Mouse (Mus musculus) hindbrain, embryonic 11.5 days (tissue): ENCODE measurements around the gene Kdm4d. TPM values are rescaled to one million over a fixed set of nuclear protein-coding genes. Genes with fewer than 3 reads are reported as not detected.
"Not testable (repeated sequence)": the region's sequence is repeated elsewhere in the genome, so short reads cannot be mapped to it uniquely, and the experiment has no call there.

Source experiments
- ATAC-seq: fragments of 200-750 bp; cut with Nextera tagmentation; 2 replicates; pipeline ENCODE4 v1.8.0; 2017; ENCODE audit warnings: mild to moderate bottlenecking, moderate TSS enrichment, moderate library complexity; ENCODE audit not compliant: low FRiP score
- DNase-seq: peaks from one replicate; pipeline ENCODE4 v3.0.0-alpha.2; 2015; ENCODE audit warnings: low spot score
- H3K27ac ChIP-seq: fragments of 300-500 bp; sonication (generic); 2 replicates; pipeline ENCODE4 v1.5.1; 2014; ENCODE audit warnings: mild to moderate bottlenecking, low read depth, low read length
- H3K27me3 ChIP-seq: fragments of 300-500 bp; sonication (generic); 2 replicates; pipeline ENCODE4 v1.6.1; 2014; ENCODE audit warnings: mild to moderate bottlenecking, low read length, moderate library complexity, mixed read lengths; ENCODE audit not compliant: control insufficient read depth, insufficient read depth
- H3K36me3 ChIP-seq: fragments of 300-500 bp; sonication (generic); 2 replicates; pipeline ENCODE4 v1.6.1; 2014; ENCODE audit warnings: mild to moderate bottlenecking, low read length, moderate library complexity, mixed read lengths; ENCODE audit not compliant: control insufficient read depth, insufficient read depth
- H3K4me1 ChIP-seq: fragments of 300-500 bp; sonication (generic); replicated peaks from 2 replicates; pipeline ENCODE4 v1.6.1; 2014; ENCODE audit warnings: low read length, mixed read lengths; ENCODE audit not compliant: control insufficient read depth, insufficient read depth
- H3K4me2 ChIP-seq: fragments of 300-500 bp; sonication (generic); replicated peaks from 2 replicates; pipeline ENCODE4 v1.6.1; 2014; ENCODE audit warnings: mild to moderate bottlenecking, low read depth, low read length
- H3K4me3 ChIP-seq: fragments of 300-500 bp; sonication (generic); 2 replicates; pipeline ENCODE4 v1.5.1; 2014; ENCODE audit warnings: low read depth, low read length
- H3K9ac ChIP-seq: fragments of 300-500 bp; sonication (generic); 2 replicates; pipeline ENCODE4 v1.6.1; 2014; ENCODE audit warnings: low read depth, low read length
- H3K9me3 ChIP-seq: fragments of 300-500 bp; sonication (generic); 2 replicates; pipeline ENCODE4 v1.6.1; 2016; ENCODE audit warnings: low read length; ENCODE audit not compliant: control insufficient read depth
- WGBS: fragments of 180-500 bp; shearing (Covaris S2); extraction: QIAGEN DNeasy Blood & Tissue Kit; methylation state at CpG from one replicate; pipeline ENCODE4 v1.1.7; 2014; 5-methylcytosine and 5-hydroxymethylcytosine counted together
- polyA plus RNA-seq: library from polyadenylated mRNA; unstranded; fragments of >200 nt; fragmentation: Nextera tagmentation; extraction: Ambion mirVana; gene quantifications from 2 replicates; pipeline ENCODE4 v1.2.1, GENCODE M21; 2014

The Kdm4d gene
- polyA plus RNA-seq, 1 experiment from 2014 or later: 0.15 TPM

DNA sequence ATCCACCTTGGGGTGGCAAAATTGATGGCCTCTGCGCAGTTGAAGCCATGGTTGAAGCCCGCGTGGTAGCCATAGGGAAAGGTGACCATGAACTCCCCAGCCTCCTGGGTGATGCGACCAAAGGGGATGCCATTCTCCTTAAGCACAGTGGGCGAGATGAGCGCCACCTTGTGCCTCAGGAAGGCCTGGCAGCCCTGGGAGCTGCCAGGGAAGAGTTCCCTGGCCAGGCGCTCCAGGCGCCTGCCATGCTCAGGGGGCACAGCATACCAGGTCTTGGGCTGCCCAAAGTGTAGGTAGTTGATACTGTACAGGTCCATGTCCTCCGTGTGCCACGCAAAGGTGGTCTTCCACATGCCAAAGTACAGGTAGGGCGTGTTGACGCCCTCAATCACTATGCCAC is 36.6 kb downstream of the Kdm4d start:
- ATAC-seq: not testable (repeated sequence)

DNA sequence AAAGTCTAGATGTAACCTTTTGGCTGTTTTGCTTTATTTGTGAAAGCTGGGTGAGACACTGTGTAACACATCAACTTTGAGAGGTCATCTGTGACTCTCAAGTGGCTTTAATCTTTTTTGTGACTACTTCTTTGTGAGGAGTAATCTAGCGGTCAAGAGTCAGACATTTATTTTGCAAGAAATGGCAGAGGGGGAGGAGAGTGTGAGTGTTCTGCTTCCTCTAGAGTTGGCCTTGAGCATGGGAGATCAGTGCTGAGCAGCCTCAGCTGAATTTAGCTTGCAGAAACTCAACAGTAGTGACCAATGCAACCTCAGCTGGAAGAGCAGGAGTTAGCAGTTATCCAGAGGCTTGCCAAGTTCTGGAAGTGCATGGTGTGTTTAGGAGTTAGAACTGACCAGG is 37.7 kb downstream of the Kdm4d start:
- H3K9ac ChIP-seq, H3K4me2 ChIP-seq, H3K27me3 ChIP-seq, H3K27ac ChIP-seq, H3K9me3 ChIP-seq, DNase-seq, ATAC-seq, H3K36me3 ChIP-seq, H3K4me1 ChIP-seq, H3K4me3 ChIP-seq: not testable (repeated sequence)
- WGBS: 92% methylated on average over 1 of the region's 1 CpGs

More for the DNA sequence above, 36.6 kb downstream of the Kdm4d start:
- H3K27me3 ChIP-seq, H3K36me3 ChIP-seq, H3K4me2 ChIP-seq, H3K4me1 ChIP-seq, H3K27ac ChIP-seq, DNase-seq, H3K9ac ChIP-seq, H3K9me3 ChIP-seq, H3K4me3 ChIP-seq: not testable (repeated sequence)
- WGBS: 76% methylated on average over 12 of the region's 12 CpGs

DNA sequence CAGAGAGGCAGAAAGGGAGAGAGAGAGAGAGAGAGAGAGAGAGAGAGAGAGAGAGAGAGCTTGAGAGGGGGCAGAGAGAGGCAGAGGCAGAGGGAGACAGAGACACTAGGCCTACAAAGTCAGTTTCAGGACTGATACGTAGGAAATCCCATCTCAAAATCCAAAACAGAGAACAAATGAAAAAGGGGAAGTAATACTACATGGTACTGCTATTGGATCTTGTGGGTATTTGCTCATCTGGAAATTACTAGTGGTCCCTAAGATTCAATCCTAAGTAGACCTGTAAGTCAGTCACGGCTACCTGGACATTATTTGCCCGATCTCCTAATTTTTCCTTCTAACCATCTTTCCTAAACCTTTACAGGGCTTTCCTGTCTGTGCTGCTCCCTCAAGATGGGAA is 44.0 kb downstream of the Kdm4d start:
- Histone ChIP-seq H3K27me3 (no peaks in the 10 kb centered on the region), H3K9ac (no peak overlapping the region), H3K36me3 (no peaks in the 10 kb centered on the region), H3K4me2 (no peak overlapping the region), H3K9me3 (no peaks in the 10 kb centered on the region), H3K4me3 (no peak overlapping the region), H3K4me1 (no peaks in the 10 kb centered on the region), H3K27ac (no peak overlapping the region)
- DNase-seq: no peak
- ATAC-seq: no peak
- 87% methylated on average over 3 of the region's 3 CpGs for WGBS

- not testable (repeated sequence) for H3K9me3 ChIP-seq, H3K9ac ChIP-seq, H3K27ac ChIP-seq, DNase-seq, H3K36me3 ChIP-seq, H3K27me3 ChIP-seq, ATAC-seq, H3K4me1 ChIP-seq, H3K4me3 ChIP-seq, H3K4me2 ChIP-seq
- WGBS: 75% methylated on average over 8 of the region's 8 CpGs
Observed at GRCm38 (mm10) chr9:14451120-14451519, 49.2 kb downstream of the Kdm4d start.

DNA sequence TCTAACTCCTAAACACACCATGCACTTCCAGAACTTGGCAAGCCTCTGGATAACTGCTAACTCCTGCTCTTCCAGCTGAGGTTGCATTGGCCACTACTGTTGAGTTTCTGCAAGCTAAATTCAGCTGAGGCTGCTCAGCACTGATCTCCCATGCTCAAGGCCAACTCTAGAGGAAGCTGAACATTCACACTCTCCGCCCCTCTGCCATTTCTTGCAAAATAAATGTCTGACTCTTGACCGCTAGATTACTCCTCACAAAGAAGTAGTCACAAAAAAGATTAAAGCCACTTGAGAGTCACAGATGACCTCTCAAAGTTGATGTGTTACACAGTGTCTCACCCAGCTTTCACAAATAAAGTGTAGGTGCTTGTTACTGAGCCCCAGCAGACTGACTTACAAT is 53.2 kb downstream of the Kdm4d start:
- not testable (repeated sequence) for DNase-seq, H3K27ac ChIP-seq, H3K4me1 ChIP-seq, H3K9me3 ChIP-seq, H3K9ac ChIP-seq, H3K4me3 ChIP-seq, ATAC-seq, H3K4me2 ChIP-seq, H3K36me3 ChIP-seq, H3K27me3 ChIP-seq
- 89% methylated on average over 2 of the region's 2 CpGs for WGBS

DNA sequence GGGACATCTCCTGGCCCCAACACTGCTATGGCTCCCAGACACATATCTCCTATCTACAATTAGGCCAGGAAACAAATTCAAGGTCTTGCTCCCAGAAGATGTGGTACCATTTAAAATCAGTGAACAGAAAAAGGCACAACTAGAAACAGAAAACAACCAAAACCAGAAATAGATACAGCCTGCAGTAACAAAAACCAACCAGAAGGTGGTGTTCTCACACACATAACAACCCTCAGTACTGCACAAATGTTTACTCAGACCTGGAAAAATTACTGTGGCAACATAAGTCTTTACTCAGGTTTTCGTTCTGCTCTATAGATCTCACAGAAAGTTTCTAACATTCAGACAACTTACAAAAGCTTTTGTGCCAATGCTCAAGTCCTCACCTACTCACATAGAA is 59.9 kb downstream of the Kdm4d start:
- H3K4me1 ChIP-seq: no peaks in the 10 kb centered on the region
- DNase-seq: no peak
- H3K9ac ChIP-seq: no peak overlapping the region
- WGBS: 89% methylated on average over 1 of the region's 1 CpGs
- H3K4me3 ChIP-seq: no peak overlapping the region
- no peaks in the 10 kb centered on the region for H3K27me3 ChIP-seq
- H3K27ac ChIP-seq: no peak overlapping the region
- no peaks in the 10 kb centered on the region for H3K36me3 ChIP-seq
- H3K4me2 ChIP-seq: no peak overlapping the region
- no peak for ATAC-seq
- no peaks in the 10 kb centered on the region for H3K9me3 ChIP-seq

DNA sequence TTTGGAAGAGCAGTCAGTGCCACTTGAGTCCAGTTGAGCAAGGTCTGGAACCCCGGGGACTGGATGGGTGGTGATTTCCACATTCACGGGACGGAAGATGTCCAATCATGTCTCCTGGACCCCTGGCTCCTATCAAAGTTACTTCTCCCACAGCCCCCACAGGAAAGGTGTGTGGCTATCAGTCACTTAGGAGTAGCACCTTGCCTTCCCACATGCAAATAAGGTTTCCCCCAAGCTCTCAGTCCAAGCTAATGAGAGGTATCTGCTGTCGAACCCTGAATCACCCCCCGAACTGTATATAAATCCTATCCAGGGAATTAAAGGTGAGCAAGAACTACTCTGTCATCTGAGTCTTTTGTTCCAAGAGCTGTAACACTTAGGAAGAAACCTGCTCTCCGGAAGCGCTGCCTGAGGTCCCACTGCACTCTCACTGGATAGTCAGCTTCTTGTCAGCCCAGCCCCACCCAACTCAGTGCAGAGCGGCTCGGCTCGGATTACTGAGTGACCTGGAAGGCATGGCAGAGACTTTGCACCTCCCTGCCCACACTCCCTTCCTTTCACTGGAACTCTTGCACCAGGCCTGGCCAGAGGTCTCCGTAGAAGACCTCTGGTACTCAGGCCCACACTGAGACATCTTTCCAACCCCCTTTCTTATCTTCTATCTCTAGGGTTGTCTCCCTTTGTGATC is 66.9 kb downstream of the Kdm4d start:
- H3K9ac ChIP-seq: no peak overlapping the region
- H3K27me3 ChIP-seq: no peaks in the 10 kb centered on the region
- no peaks in the 10 kb centered on the region for H3K9me3 ChIP-seq
- 62% methylated on average over 11 of the region's 11 CpGs for WGBS
- no peaks in the 10 kb centered on the region for H3K36me3 ChIP-seq
- H3K27ac ChIP-seq: no peak overlapping the region
- no peak for ATAC-seq
- no peak overlapping the region for H3K4me3 ChIP-seq
- no peak overlapping the region for H3K4me2 ChIP-seq
- DNase-seq: no peak
- H3K4me1 ChIP-seq: no peaks in the 10 kb centered on the region

Other genes with a start within 250 kb of the Kdm4d start
- 19.0 and 33.4 TPM in 2 replicates for gene Sesn3, start 225.4 kb downstream of the Kdm4d start, polyA plus RNA-seq
- 9.5 and 10.0 TPM in 2 replicates for gene Endod1, start 119.0 kb downstream of the Kdm4d start, polyA plus RNA-seq
- gene Cwc15, start 135 bp upstream of the Kdm4d start, polyA plus RNA-seq: 212 and 221 TPM in 2 replicates
- gene Amotl1, start 144.6 kb upstream of the Kdm4d start, polyA plus RNA-seq: 15.7 and 17.9 TPM in 2 replicates
- gene Piwil4, start 240.3 kb upstream of the Kdm4d start, polyA plus RNA-seq: 0.62 and 0.77 TPM in 2 replicates